Mouse (Mus musculus) WW6 (cell line): Measurements from ENCODE around the gene Nav3.
"Not testable (repeated sequence)": the region's sequence is repeated elsewhere in the genome, so short reads cannot be mapped to it uniquely, and the experiment has no call there.

Experiments
- DNase-seq: peaks from one replicate; pipeline ENCODE4 v3.0.0-alpha.2; 2013; ENCODE audit warnings: low read depth, low spot score

Gene Nav3

GRCm38 (mm10) chr10:110383506-110384229, 72.3 kb downstream of the Nav3 start:
- DNase-seq, result not testable (repeated sequence)

GRCm38 (mm10) chr10:110380792-110381191, 75.2 kb downstream of the Nav3 start:
- no peak for DNase-seq

- DNase-seq, result no peak
Measured at GRCm38 (mm10) chr10:110372724-110373455, 83.1 kb downstream of the Nav3 start.

- no peak for DNase-seq
Measured at GRCm38 (mm10) chr10:110352148-110352547, 103.9 kb downstream of the Nav3 start.

- no peak for DNase-seq
Measured at GRCm38 (mm10) chr10:110330030-110330429, 126.0 kb downstream of the Nav3 start.

- no peak for DNase-seq
Measured at GRCm38 (mm10) chr10:110329629-110330028, 126.4 kb downstream of the Nav3 start.

GRCm38 (mm10) chr10:110322082-110322632, 133.8 kb downstream of the Nav3 start:
- DNase-seq, result no peak

- DNase-seq, result no peak
Measured at GRCm38 (mm10) chr10:110317275-110317674, 138.7 kb downstream of the Nav3 start.

GRCm38 (mm10) chr10:110314525-110314924, 141.5 kb downstream of the Nav3 start:
- no peak for DNase-seq

GRCm38 (mm10) chr10:110313959-110314358, 142.0 kb downstream of the Nav3 start:
- no peak for DNase-seq

- DNase-seq, result no peak
Measured at GRCm38 (mm10) chr10:110309511-110309910, 146.5 kb downstream of the Nav3 start.

- DNase-seq, result no peak
Measured at GRCm38 (mm10) chr10:110305609-110306008, 150.4 kb downstream of the Nav3 start.

GRCm38 (mm10) chr10:110290016-110290623, 165.9 kb downstream of the Nav3 start:
- DNase-seq, result no peak

GRCm38 (mm10) chr10:110283879-110284278, 172.1 kb downstream of the Nav3 start:
- no peak for DNase-seq

- DNase-seq, result no peak
Measured at GRCm38 (mm10) chr10:110272818-110273217, 183.2 kb downstream of the Nav3 start.

- DNase-seq, result no peak
Measured at GRCm38 (mm10) chr10:110270561-110270960, 185.4 kb downstream of the Nav3 start.

GRCm38 (mm10) chr10:110242128-110242561, 213.9 kb downstream of the Nav3 start:
- no peak for DNase-seq

GRCm38 (mm10) chr10:110240667-110241066, 215.3 kb downstream of the Nav3 start:
- DNase-seq, result no peak

- no peak for DNase-seq
Measured at GRCm38 (mm10) chr10:110233307-110233930, 222.6 kb downstream of the Nav3 start.

- no peak for DNase-seq
Measured at GRCm38 (mm10) chr10:110206411-110206810, 249.6 kb downstream of the Nav3 start.

- DNase-seq, result no peak
Measured at GRCm38 (mm10) chr10:110204121-110204697, 251.8 kb downstream of the Nav3 start.
